ENCODE assay signal across 8 mouse cellular contexts in genomic region chr4:155223594-155224528, GRCm38 (mm10). TPM values are rescaled to one million over a fixed set of nuclear protein-coding genes. Genes with fewer than 3 reads are reported as not detected.
A peak's percentile ranks its signal among the peaks of the same experiment; 100 is the strongest.
DNase-seq lines count a peak whose midpoint lies in the region; ATAC-seq and TF ChIP-seq lines count a peak whose summit lies in the region.

No protein-coding gene starts in this region.

- ATAC-seq in forebrain, embryonic 13.5 days = no peak
- ATAC-seq in liver, embryonic 14.5 days (ENCODE audit: insufficient read depth) = no peak
- no peak for ATAC-seq in erythroid progenitor cell, adult 5-6 weeks (replicated peaks; ENCODE audit: low FRiP score, poor library complexity, severe bottlenecking)

- H3K9me3 ChIP-seq in forebrain, embryonic 13.5 days (replicated peaks) = no peaks in the 10 kb centered on the region
- H3K9me3 ChIP-seq in liver, embryonic 14.5 days (ENCODE audit: control insufficient read depth, low read length) = no peaks in the 10 kb centered on the region

- H3K4me1 ChIP-seq in forebrain, embryonic 13.5 days = peaks cover 34% of the 10 kb centered on the region
- peaks cover 5 to 19% of the 10 kb centered on the region in 2 experiments for H3K4me1 ChIP-seq in liver, embryonic 14.5 days (replicated peaks; ENCODE audit: control insufficient read depth in 2 of 2, insufficient read depth in 2 of 2, low read length in 1 of 2)

- peak overlapping the region; percentile 93 for H3K27ac ChIP-seq in forebrain, embryonic 13.5 days
- peak overlapping the region; percentile 65 for H3K27ac ChIP-seq in liver, embryonic 14.5 days

- peak overlapping the region; percentile 84 for H3K9ac ChIP-seq in forebrain, embryonic 13.5 days
- peak overlapping the region; percentile 73 for H3K9ac ChIP-seq in liver, embryonic 14.5 days (replicated peaks)

- no peaks in the 10 kb centered on the region for H3K27me3 ChIP-seq in C2C12 (ENCODE audit: control insufficient read depth, insufficient read depth, insufficient read length)
- H3K27me3 ChIP-seq in forebrain, embryonic 13.5 days = peaks cover 7% of the 10 kb centered on the region
- peaks cover 27% of the 10 kb centered on the region for H3K27me3 ChIP-seq in liver, embryonic 14.5 days (ENCODE audit: control insufficient read depth, insufficient read depth, low read length)

- no peak for TF ChIP-seq EP300 in liver, embryonic 14.5 days (IDR thresholded peaks at IDR 0.05; ENCODE audit: low read depth)

- H3K36me3 ChIP-seq in C2C12 (ENCODE audit: control insufficient read depth, insufficient read depth) = peaks cover 5% of the 10 kb centered on the region
- H3K36me3 ChIP-seq in forebrain, embryonic 13.5 days (ENCODE audit: poor library complexity, severe bottlenecking) = no peaks in the 10 kb centered on the region
- H3K36me3 ChIP-seq in liver, embryonic 14.5 days (replicated peaks; ENCODE audit: control insufficient read depth, insufficient read depth, low read depth) = no peaks in the 10 kb centered on the region

- DNase-seq in heart, adult 11 months = peak; percentile 94
- no peak for DNase-seq in heart, postnatal 14 days
- DNase-seq in liver, embryonic 14.5 days (ENCODE audit: low read depth in 3 of 3, low spot score in 3 of 3) = no peak
- no peak for DNase-seq in right cerebral cortex, postnatal 36 days (ENCODE audit: low spot score in 2 of 2)
- no peak for DNase-seq in ovary, postnatal 10 days (ENCODE audit: low spot score)

- no peak for TF ChIP-seq CTCF in C2C12 (IDR thresholded peaks at IDR 0.05; ENCODE audit: control insufficient read depth, insufficient read depth, insufficient read length)
- TF ChIP-seq CTCF in liver, embryonic 14.5 days (IDR thresholded peaks at IDR 0.05; ENCODE audit: low read depth) = no peak

- 33% methylated on average over 20 of the region's 20 CpGs for WGBS in forebrain, embryonic 13.5 days
- WGBS in liver, embryonic 14.5 days (ENCODE audit: insufficient replicate concordance) = 23% methylated on average over 20 of the region's 20 CpGs

- H3K79me2 ChIP-seq in C2C12 (ENCODE audit: control insufficient read depth, insufficient read depth) = peaks cover 38% of the 10 kb centered on the region

- H3K4me3 ChIP-seq in C2C12 (ENCODE audit: insufficient read depth, poor library complexity, severe bottlenecking) = peak overlapping the region; percentile 22
- peak overlapping the region; percentile 85 for H3K4me3 ChIP-seq in forebrain, embryonic 13.5 days
- H3K4me3 ChIP-seq in liver, embryonic 14.5 days (ENCODE audit: insufficient read depth in 1 of 2, low read depth in 2 of 2, low read length in 2 of 2) = peak overlapping the region; percentile 23 to 70

- H3K4me2 ChIP-seq in forebrain, embryonic 13.5 days = peak overlapping the region; percentile 100
- peak overlapping the region; percentile 79 for H3K4me2 ChIP-seq in liver, embryonic 14.5 days (ENCODE audit: low read depth)

- peak overlapping the region; percentile 72 for H3ac ChIP-seq in C2C12 (ENCODE audit: control insufficient read depth, insufficient read length, low read depth)

- H3K79me3 ChIP-seq in C2C12 (ENCODE audit: low read depth) = peaks cover 33% of the 10 kb centered on the region

- intact Hi-C loops in heart, postnatal 14 days (cut with DNase I) = loop anchor here (5.0 kb wide), 1 partner anchor 92 kb away; no protein-coding TSS in a partner anchor

TF ChIP-seq in C2C12, 6 proteins besides CTCF, POLR2A, EP300 and RAD21:
- no peak for TF ChIP-seq MYOG (IDR thresholded peaks at IDR 0.05; ENCODE audit: control insufficient read depth, extremely low read depth, insufficient read length)
- TF ChIP-seq MYOD1 (IDR thresholded peaks at IDR 0.05; ENCODE audit: control insufficient read depth, insufficient read length, low read depth) = no peak
- TF ChIP-seq FOSL1 (IDR thresholded peaks at IDR 0.05; ENCODE audit: insufficient read depth, low read length, poor library complexity, severe bottlenecking) = no peak
- TF ChIP-seq MAX (IDR thresholded peaks at IDR 0.05) = no peak
- no peak for TF ChIP-seq USF1 (IDR thresholded peaks at IDR 0.05; ENCODE audit: low read depth)
- TF ChIP-seq CEBPB (IDR thresholded peaks at IDR 0.05; ENCODE audit: low read depth) = no peak

RNA-seq across cellular contexts. Expression of gene Ski, which starts 1.5 kb away (rescaled TPM):
- 10 to 100 TPM; 65.0 to 65.3 TPM for total RNA-seq in heart, postnatal 14 days (2021)
- 45.2 TPM for polyA plus RNA-seq in C2C12 (2012; fragmentation: generic; extraction: Trizol)
- 11.3 and 12.0 TPM in 2 replicates for polyA plus RNA-seq in forebrain, embryonic 13.5 days (2015; fragmentation: Nextera tagmentation; extraction: Ambion mirVana)
- polyA plus RNA-seq in liver, embryonic 14.5 days (2012; rRNA removed) = 4.3 and 4.5 TPM in 2 replicates
- 2.4 and 2.8 TPM in 2 replicates for polyA plus RNA-seq in liver, embryonic 14.5 days (2014; fragmentation: Nextera tagmentation; extraction: Ambion mirVana)
- total RNA-seq in erythroid progenitor cell, adult 5-6 weeks (2015; ENCODE audit: low replicate concordance) = 5.0 and 9.7 TPM in 2 replicates
- 1.7 and 2.7 TPM in 2 replicates for total RNA-seq in erythroid progenitor cell, adult 5-6 weeks (2017; ENCODE audit: low replicate concordance)

RNA-seq across cellular contexts. Expression of gene Faap20, which starts 25.7 kb away (rescaled TPM):
- total RNA-seq in heart, postnatal 14 days (2021) = 10 to 100 TPM; 19.0 to 19.6 TPM
- 30.6 TPM for polyA plus RNA-seq in C2C12 (2012; fragmentation: generic; extraction: Trizol)
- polyA plus RNA-seq in forebrain, embryonic 13.5 days (2015; fragmentation: Nextera tagmentation; extraction: Ambion mirVana) = 90.3 and 93.2 TPM in 2 replicates
- 12.2 and 12.8 TPM in 2 replicates for polyA plus RNA-seq in liver, embryonic 14.5 days (2012; rRNA removed)
- polyA plus RNA-seq in liver, embryonic 14.5 days (2014; fragmentation: Nextera tagmentation; extraction: Ambion mirVana) = 14.8 and 20.5 TPM in 2 replicates
- 4.0 and 6.7 TPM in 2 replicates for total RNA-seq in erythroid progenitor cell, adult 5-6 weeks (2015; ENCODE audit: low replicate concordance)
- 2.1 and 2.2 TPM in 2 replicates for total RNA-seq in erythroid progenitor cell, adult 5-6 weeks (2017; ENCODE audit: low replicate concordance)

Comparison
In these comparisons a context has a peak if more than half of its experiments do, and no peak if none do; other contexts are left out.
1. H3K4me3 ChIP-seq: peak in every context shown above with its lines; median percentile 85 in forebrain, embryonic 13.5 days; 46 in liver, embryonic 14.5 days; 22 in C2C12.